Mouse (Mus musculus): ENCODE measurements at regions not wholly inside any gene's neighbourhood (a gene's known extent, or its start where the extent isn't known, plus 50 kb on each side); places are given as distances from the start of the nearest gene placed in this dataset.

GRCm38 (mm10) chr10:14234005-14234602 is 268.2 kb downstream of the Hivep2 start:
- intact Hi-C loops (cut with DNase I) = no loop called here
- DNase-seq (ENCODE audit: low spot score in 2 of 2) = no peak

- intact Hi-C loops (cut with DNase I) = no loop called here
- no peak for DNase-seq (ENCODE audit: low spot score in 2 of 2)
These were observed 267.5 kb downstream of the Hivep2 start for GRCm38 (mm10) chr10:14233335-14233734.

DNA sequence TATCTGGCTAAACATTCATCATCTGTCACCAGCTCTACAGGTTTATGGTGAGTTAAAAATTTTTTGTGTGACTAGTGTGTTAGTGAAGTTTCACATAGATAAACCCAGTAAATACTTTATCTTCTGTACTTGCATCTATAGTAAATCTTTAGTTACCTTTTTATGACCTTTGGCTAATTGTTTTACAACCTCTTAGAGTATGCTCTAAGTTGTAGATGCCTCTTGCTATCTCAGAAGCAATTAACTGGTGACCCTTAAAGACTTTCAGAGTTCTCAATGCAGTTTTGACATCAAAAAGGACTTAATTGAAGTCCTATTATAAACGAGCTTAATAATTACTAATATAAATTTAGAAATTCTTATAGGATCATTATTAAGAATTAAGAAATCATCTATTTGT is 265.6 kb downstream of the Hivep2 start:
- intact Hi-C loops (cut with DNase I) = no loop called here
- no peak for DNase-seq (ENCODE audit: low spot score in 2 of 2)

DNA sequence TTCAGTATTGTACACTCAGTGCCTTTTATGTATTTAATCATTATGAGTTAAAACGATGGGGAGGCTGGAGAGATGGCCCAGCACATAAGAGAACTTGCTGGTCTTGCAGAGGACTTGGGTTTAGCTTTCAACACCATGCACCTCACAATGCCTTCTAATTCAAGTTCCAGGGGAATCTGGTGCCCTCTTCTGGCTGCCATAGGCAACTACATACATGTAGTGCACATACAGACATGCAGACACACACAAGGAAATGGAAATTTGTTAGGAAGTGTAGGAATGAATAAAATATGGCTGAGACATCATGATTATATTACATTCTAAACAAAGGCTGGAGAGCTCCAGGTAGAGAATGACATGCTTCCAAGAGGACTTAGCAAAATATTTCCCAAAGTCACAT is 251.4 kb downstream of the Hivep2 start:
- intact Hi-C loops (cut with DNase I) = no loop called here
- DNase-seq (ENCODE audit: low spot score in 2 of 2) = no peak

- DNase-seq (ENCODE audit: low spot score in 2 of 2) = peak in 1 of 2 experiments; percentile 46
- intact Hi-C loops (cut with DNase I) = no loop called here
These were observed 250.5 kb downstream of the Hivep2 start for GRCm38 (mm10) chr10:14216191-14216992.

- DNase-seq (ENCODE audit: low spot score in 2 of 2) = peak in 1 of 2 experiments; percentile 34
- intact Hi-C loops (cut with DNase I) = no loop called here
These were observed 249.6 kb downstream of the Hivep2 start for GRCm38 (mm10) chr10:14215512-14215911.

- intact Hi-C loops (cut with DNase I) = loop anchor here (2.0 to 5.0 kb wide), 2 partner anchors 17 to 174 kb away; no protein-coding TSS in a partner anchor
- no peak for DNase-seq (ENCODE audit: low spot score in 2 of 2)
These were observed 247.7 kb downstream of the Hivep2 start for GRCm38 (mm10) chr10:14213536-14213935.

GRCm38 (mm10) chr10:14211926-14212325 is 246.1 kb downstream of the Hivep2 start:
- DNase-seq (ENCODE audit: low spot score in 2 of 2) = peak; percentile 90 to 95
- intact Hi-C loops (cut with DNase I) = loop anchor here (2.0 to 5.0 kb wide), 4 partner anchors 15 to 175 kb away; no protein-coding TSS in a partner anchor

GRCm38 (mm10) chr10:14211481-14211880 is 245.6 kb downstream of the Hivep2 start:
- peak in 1 of 2 experiments; percentile 66 for DNase-seq (ENCODE audit: low spot score in 2 of 2)
- intact Hi-C loops (cut with DNase I) = loop anchor here (2.0 to 5.0 kb wide), 3 partner anchors 31 to 176 kb away; no protein-coding TSS in a partner anchor

DNA sequence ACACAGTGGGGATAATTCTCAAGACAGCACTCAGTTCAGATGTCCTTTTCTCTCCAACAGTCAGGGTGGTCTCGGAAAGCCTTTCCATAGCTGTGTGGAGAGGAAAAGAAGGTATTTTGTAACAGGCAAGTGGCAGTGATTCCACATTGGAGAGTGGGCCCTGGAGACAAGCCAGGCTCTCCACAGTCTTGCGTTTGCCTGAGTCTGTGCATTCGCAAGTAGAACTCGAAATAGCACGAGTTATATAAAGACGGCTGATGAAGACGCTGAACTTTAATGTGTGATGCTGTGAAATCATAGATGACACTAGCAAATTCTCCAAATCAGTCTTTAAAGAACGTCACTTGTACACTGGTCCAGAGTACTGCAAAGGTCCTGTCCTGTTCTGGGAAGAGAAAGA is 244.6 kb downstream of the Hivep2 start:
- peak; percentile 89 to 93 for DNase-seq (ENCODE audit: low spot score in 2 of 2)
- intact Hi-C loops (cut with DNase I) = loop anchor here (2.0 to 5.0 kb wide), 3 partner anchors 30 to 177 kb away; no protein-coding TSS in a partner anchor

- intact Hi-C loops (cut with DNase I) = loop anchor here (2.0 to 5.0 kb wide), 3 partner anchors 29 to 177 kb away; no protein-coding TSS in a partner anchor
- no peak for DNase-seq (ENCODE audit: low spot score in 2 of 2)
These were observed 244.2 kb downstream of the Hivep2 start for GRCm38 (mm10) chr10:14210045-14210444.

DNA sequence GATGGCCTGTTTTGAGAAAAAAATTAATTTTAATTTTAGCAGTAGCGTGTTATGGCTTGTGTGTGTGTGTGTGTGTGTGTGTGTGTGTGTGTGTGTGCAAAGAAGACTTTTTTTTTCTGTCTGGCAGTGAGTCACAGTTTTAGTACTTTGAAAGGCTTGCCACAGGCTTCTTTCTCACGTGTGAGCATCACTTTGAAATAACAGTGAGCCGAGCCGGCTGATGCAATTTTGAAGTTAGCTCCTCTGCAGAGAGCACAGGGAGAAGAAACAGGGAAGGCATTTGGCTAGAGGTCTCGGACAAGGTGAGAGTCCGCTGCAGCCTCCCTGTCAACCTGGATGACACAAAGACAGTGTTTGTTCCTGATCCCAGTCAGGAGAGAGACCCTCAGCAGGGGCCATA is 242.3 kb downstream of the Hivep2 start:
- intact Hi-C loops (cut with DNase I) = loop anchor here (10.0 kb wide), 1 partner anchor 643 kb away; no protein-coding TSS in a partner anchor
- DNase-seq (ENCODE audit: low spot score in 2 of 2) = peak; percentile 51 to 70

GRCm38 (mm10) chr10:14207616-14208015 is 241.7 kb downstream of the Hivep2 start:
- intact Hi-C loops (cut with DNase I) = loop anchor here (10.0 kb wide), 1 partner anchor 643 kb away; no protein-coding TSS in a partner anchor
- DNase-seq (ENCODE audit: low spot score in 2 of 2) = peak; percentile 60 to 71

- intact Hi-C loops (cut with DNase I) = loop anchor here (10.0 kb wide), 1 partner anchor 642 kb away; no protein-coding TSS in a partner anchor
- DNase-seq (ENCODE audit: low spot score in 2 of 2) = no peak
These were observed 241.2 kb downstream of the Hivep2 start for GRCm38 (mm10) chr10:14207051-14207570.
